Mouse (Mus musculus) limb, embryonic 14.5 days (tissue): ENCODE measurements around the gene Slit2. TPM values are rescaled to one million over a fixed set of nuclear protein-coding genes. Genes with fewer than 3 reads are reported as not detected.

Experiments used
- ATAC-seq: fragments of 200-750 bp; cut with Nextera tagmentation; 2 replicates; pipeline ENCODE4 v1.8.0; 2017; ENCODE audit warnings: low read depth, moderate number of reproducible peaks, moderate TSS enrichment; ENCODE audit not compliant: low FRiP score
- DNase-seq: peaks from one replicate; pipeline ENCODE4 v3.0.0-alpha.2; 2015; ENCODE audit warnings: low spot score
- H3K27ac ChIP-seq: fragments of 300-500 bp; sonication (generic); replicated peaks from 2 replicates; pipeline ENCODE4 v1.5.1; 2014; ENCODE audit warnings: low read depth, mild to moderate bottlenecking, low read length, moderate library complexity, mixed read lengths
- H3K27me3 ChIP-seq: fragments of 300-500 bp; sonication (generic); 2 replicates; pipeline ENCODE4 v1.6.1; 2014; ENCODE audit warnings: low read length, mixed read lengths; ENCODE audit not compliant: control insufficient read depth, insufficient read depth
- H3K36me3 ChIP-seq: fragments of 300-500 bp; sonication (generic); 2 replicates; pipeline ENCODE4 v1.6.1; 2014; ENCODE audit warnings: mild to moderate bottlenecking, low read length, moderate library complexity, mixed read lengths; ENCODE audit not compliant: control insufficient read depth, insufficient read depth
- H3K4me1 ChIP-seq: fragments of 300-500 bp; sonication (generic); 2 replicates; pipeline ENCODE4 v1.6.1; 2014; ENCODE audit warnings: antibody characterized with exemption, low read length, mixed read lengths; ENCODE audit not compliant: control insufficient read depth, insufficient read depth
- H3K4me2 ChIP-seq: fragments of 300-500 bp; sonication (generic); replicated peaks from 2 replicates; pipeline ENCODE4 v1.6.1; 2014; ENCODE audit warnings: low read depth, mild to moderate bottlenecking, low read length, moderate library complexity; ENCODE audit not compliant: severe bottlenecking
- H3K4me3 ChIP-seq: fragments of 300-500 bp; sonication (generic); replicated peaks from 2 replicates; pipeline ENCODE4 v1.5.1; 2014; ENCODE audit warnings: low read length
- H3K9ac ChIP-seq: fragments of 300-500 bp; sonication (generic); 2 replicates; pipeline ENCODE4 v1.6.1; 2014; ENCODE audit warnings: mild to moderate bottlenecking, low read depth, low read length, moderate library complexity; ENCODE audit not compliant: severe bottlenecking
- H3K9me3 ChIP-seq: fragments of 300-500 bp; sonication (generic); 2 replicates; pipeline ENCODE4 v1.6.1; 2016; ENCODE audit warnings: low read length; ENCODE audit not compliant: control insufficient read depth
- POLR2A ChIP-seq: fragments of 200-500 bp; IDR thresholded peaks from 2 replicates; pipeline ENCODE4 v1.8.0; 2012; ENCODE audit warnings: inconsistent platforms, mild to moderate bottlenecking, moderate library complexity, borderline replicate concordance; ENCODE audit not compliant: insufficient read depth, insufficient read length; ENCODE audit errors: extremely low read depth
- WGBS: fragments of 180-500 bp; shearing (Covaris S2); extraction: QIAGEN DNeasy Blood & Tissue Kit; methylation state at CpG from one replicate; pipeline ENCODE4 v1.1.7; 2014; 5-methylcytosine and 5-hydroxymethylcytosine counted together
- polyA plus RNA-seq, 2 experiments: library from polyadenylated mRNA; depleted of rRNA in 1 of 2; stranded (reverse) in 1 of 2; unstranded in 1 of 2; fragments of >200 nt; fragmentation: Nextera tagmentation in 1 of 2; extraction: Ambion mirVana in 1 of 2; gene quantifications; 2 replicates each; pipeline versions ENCODE4 v1.2.1 to v1.2.3; 2012 to 2014

The Slit2 gene
- polyA plus RNA-seq, 2 experiments, result 19.9 to 26.3 TPM

DNA sequence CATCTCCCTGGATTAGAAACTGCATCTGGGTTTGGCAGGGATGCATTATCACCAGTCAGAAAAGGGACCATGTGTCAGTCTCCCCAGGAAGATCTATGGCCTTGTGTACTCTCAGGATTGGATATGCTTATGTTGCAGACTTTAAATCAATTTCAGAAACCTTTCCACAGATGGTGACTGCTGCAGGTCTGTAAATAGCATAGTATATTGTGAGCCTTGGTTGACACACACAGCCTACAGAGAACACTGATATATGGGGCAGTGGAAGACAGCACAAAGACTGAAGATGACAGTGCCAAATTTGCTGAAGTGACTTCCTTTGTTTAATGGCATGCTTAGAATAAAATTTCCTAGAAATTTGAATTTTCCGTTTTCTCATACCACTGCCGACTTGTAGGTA lies 163.1 kb downstream of the Slit2 start:
- no peak for TF ChIP-seq POLR2A
- H3K4me3 ChIP-seq, result no peak overlapping the region
- no peaks in the 10 kb centered on the region for H3K36me3 ChIP-seq
- no peak overlapping the region for H3K4me2 ChIP-seq
- H3K27ac ChIP-seq, result no peak overlapping the region
- no peaks in the 10 kb centered on the region for H3K27me3 ChIP-seq
- DNase-seq (no peak), ATAC-seq (no peak)
- no peaks in the 10 kb centered on the region for H3K9me3 ChIP-seq
- no peaks in the 10 kb centered on the region for H3K4me1 ChIP-seq
- 88% methylated on average over 2 of the region's 2 CpGs for WGBS
- H3K9ac ChIP-seq, result no peak overlapping the region

DNA sequence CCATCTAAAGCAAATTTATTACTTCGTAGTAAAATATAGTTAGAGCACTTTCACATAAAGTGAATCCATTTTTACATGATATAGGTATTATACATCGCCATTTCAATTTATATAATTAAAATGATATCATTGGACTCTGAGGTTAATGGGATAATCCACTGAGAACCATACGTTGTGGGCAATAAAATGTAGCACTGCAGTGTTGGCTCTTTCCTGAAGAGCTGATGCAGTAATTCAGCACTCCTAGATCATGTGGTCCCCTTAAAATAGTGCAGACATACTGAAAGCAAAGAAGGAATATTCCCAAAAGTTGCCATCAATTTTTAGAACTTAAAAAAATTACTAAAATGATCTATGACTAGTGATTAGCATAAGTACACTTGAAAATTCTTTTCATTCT lies 177.9 kb downstream of the Slit2 start:
- ATAC-seq (no peak), DNase-seq (no peak)
- Histone ChIP-seq H3K4me1 (no peaks in the 10 kb centered on the region), H3K4me2 (no peak overlapping the region), H3K27ac (no peak overlapping the region), H3K9me3 (no peaks in the 10 kb centered on the region), H3K27me3 (no peaks in the 10 kb centered on the region), H3K4me3 (no peak overlapping the region), H3K36me3 (no peaks in the 10 kb centered on the region), H3K9ac (no peak overlapping the region)
- WGBS, result 62% methylated on average over 3 of the region's 3 CpGs
- no peak for TF ChIP-seq POLR2A

DNA sequence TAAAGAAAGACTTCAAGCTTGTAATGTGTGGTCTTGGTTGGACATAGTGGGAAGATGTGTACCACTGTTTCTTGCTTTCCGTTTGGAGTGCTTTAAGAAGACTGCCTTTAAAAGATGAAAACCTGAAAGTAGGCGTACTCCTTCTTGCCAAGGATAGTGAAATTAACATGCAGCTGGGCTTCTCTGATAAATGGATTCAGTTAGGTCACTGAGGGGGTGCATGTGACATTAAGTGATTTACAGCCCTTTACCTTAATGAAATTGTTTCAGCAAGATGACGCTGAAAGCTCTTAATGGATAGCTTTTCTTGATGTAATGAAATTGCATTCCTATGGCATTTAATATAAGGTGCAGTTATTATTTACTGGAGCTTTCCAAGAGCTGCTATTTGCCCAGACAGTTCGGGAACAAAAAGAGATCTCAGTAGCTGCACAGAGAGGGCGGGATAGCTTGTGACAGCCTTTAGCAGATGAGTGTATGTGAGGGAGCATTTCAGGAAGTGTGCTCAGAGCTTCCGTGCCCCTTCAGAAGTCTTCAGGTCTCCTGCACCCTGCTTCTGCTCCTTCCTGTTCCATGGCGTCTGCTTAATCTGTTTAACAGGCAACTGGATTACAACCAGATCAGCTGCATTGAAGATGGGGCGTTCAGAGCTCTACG lies 198.8 kb downstream of the Slit2 start:
- Histone ChIP-seq H3K4me2 (no peak overlapping the region), H3K9ac (no peak overlapping the region), H3K9me3 (no peaks in the 10 kb centered on the region), H3K4me1 (no peaks in the 10 kb centered on the region), H3K27me3 (no peaks in the 10 kb centered on the region), H3K36me3 (no peaks in the 10 kb centered on the region), H3K4me3 (no peak overlapping the region), H3K27ac (no peak overlapping the region)
- ATAC-seq (no peak), DNase-seq (no peak)
- WGBS, result 43% methylated on average over 9 of the region's 9 CpGs
- no peak for TF ChIP-seq POLR2A

- Histone ChIP-seq H3K9ac (no peak overlapping the region), H3K4me2 (no peak overlapping the region), H3K4me1 (no peaks in the 10 kb centered on the region), H3K27me3 (no peaks in the 10 kb centered on the region), H3K9me3 (no peaks in the 10 kb centered on the region), H3K4me3 (no peak overlapping the region), H3K27ac (no peak overlapping the region), H3K36me3 (no peaks in the 10 kb centered on the region; the same call in 1 of the 2 replicates)
- no peak for TF ChIP-seq POLR2A
- DNase-seq (no peak), ATAC-seq (no peak)
- 85% methylated on average over 8 of the region's 8 CpGs for WGBS
Measured at GRCm38 (mm10) chr5:48184358-48184757, 201.4 kb downstream of the Slit2 start.

- no peak for ATAC-seq
- no peaks in the 10 kb centered on the region for H3K4me1 ChIP-seq
- no peak for DNase-seq
- no peak for TF ChIP-seq POLR2A
- WGBS, result 81% methylated on average over 4 of the region's 4 CpGs
- no peaks in the 10 kb centered on the region for H3K27me3 ChIP-seq
- no peak overlapping the region for H3K4me3 ChIP-seq
- H3K27ac ChIP-seq, result no peak overlapping the region
- no peaks in the 10 kb centered on the region; the same call in 1 of the 2 replicates for H3K36me3 ChIP-seq
- no peaks in the 10 kb centered on the region for H3K9me3 ChIP-seq
- H3K9ac ChIP-seq, result no peak overlapping the region
- no peak overlapping the region for H3K4me2 ChIP-seq
Measured at GRCm38 (mm10) chr5:48187819-48188218, 204.9 kb downstream of the Slit2 start.

GRCm38 (mm10) chr5:48199380-48199779 lies 216.4 kb downstream of the Slit2 start:
- no peaks in the 10 kb centered on the region for H3K9me3 ChIP-seq
- H3K36me3 ChIP-seq, result no peaks in the 10 kb centered on the region
- DNase-seq (no peak), ATAC-seq (no peak)
- H3K4me3 ChIP-seq, result no peak overlapping the region
- H3K9ac ChIP-seq, result no peak overlapping the region
- H3K4me2 ChIP-seq, result no peak overlapping the region
- no peak for TF ChIP-seq POLR2A
- no peak overlapping the region for H3K27ac ChIP-seq
- no peaks in the 10 kb centered on the region for H3K4me1 ChIP-seq
- no peaks in the 10 kb centered on the region for H3K27me3 ChIP-seq
